Mouse (Mus musculus) erythroblast, embryonic 14.5 days (primary cell): Measurements from ENCODE around the gene Aco2. TPM values are rescaled to one million over a fixed set of nuclear protein-coding genes. Genes with fewer than 3 reads are reported as not detected.
"Not testable (repeated sequence)": the region's sequence is repeated elsewhere in the genome, so short reads cannot be mapped to it uniquely, and the experiment has no call there.

Experiments
- H3K27me3 ChIP-seq: 2 replicates; pipeline ENCODE4 v1.6.1; 2012; ENCODE audit warnings: inconsistent platforms; ENCODE audit not compliant: control insufficient read depth
- H3K36me3 ChIP-seq: 2 replicates; pipeline ENCODE4 v1.6.1; 2012; ENCODE audit warnings: mild to moderate bottlenecking, inconsistent platforms; ENCODE audit not compliant: control insufficient read depth
- H3K4me1 ChIP-seq: 2 replicates; pipeline ENCODE4 v1.6.1; 2012; ENCODE audit warnings: inconsistent platforms; ENCODE audit not compliant: control insufficient read depth
- H3K4me3 ChIP-seq: replicated peaks from 2 replicates; pipeline ENCODE3; 2012; ENCODE audit warnings: moderate library complexity, mild to moderate bottlenecking, inconsistent platforms
- H3K9me3 ChIP-seq: 2 replicates; pipeline ENCODE4 v1.6.1; 2012; ENCODE audit warnings: low read length, inconsistent platforms, mixed read lengths; ENCODE audit not compliant: control insufficient read depth
- GATA1 ChIP-seq: IDR thresholded peaks from 2 replicates; pipeline ENCODE4 v1.6.1; 2012; ENCODE audit warnings: low read length, inconsistent platforms, mixed read lengths
- TAL1 ChIP-seq: IDR thresholded peaks from 3 replicates; pipeline ENCODE4 v1.6.1; 2012; ENCODE audit warnings: low read length, inconsistent platforms, mixed read lengths
- polyA plus RNA-seq: library from polyadenylated mRNA; stranded (reverse); fragments of >175 nt; gene quantifications from 2 replicates; pipeline ENCODE4 v1.2.3, GENCODE M21; 2012

The Aco2 gene
- polyA plus RNA-seq, 1 experiment = 19.1 TPM

GRCm38 (mm10) chr15:81889175-81889574 lies 17.1 kb downstream of the Aco2 start:
- peaks cover 60% of the 10 kb centered on the region for H3K4me1 ChIP-seq
- H3K36me3 ChIP-seq = peaks cover 85% of the 10 kb centered on the region

GRCm38 (mm10) chr15:81891140-81891802 lies 19.2 kb downstream of the Aco2 start:
- Histone ChIP-seq H3K9me3 (no peaks in the 10 kb centered on the region), H3K27me3 (no peaks in the 10 kb centered on the region), H3K4me1 (peaks cover 62% of the 10 kb centered on the region), H3K4me3 (peak overlapping the region; percentile 5), H3K36me3 (peaks cover 92% of the 10 kb centered on the region)
- no peak for TF ChIP-seq GATA1
- no peak for TF ChIP-seq TAL1

More at GRCm38 (mm10) chr15:81889175-81889574, 17.1 kb downstream of the Aco2 start:
- H3K4me3 ChIP-seq = no peak overlapping the region
- H3K27me3 ChIP-seq = no peaks in the 10 kb centered on the region
- no peak for TF ChIP-seq GATA1
- no peak for TF ChIP-seq TAL1
- H3K9me3 ChIP-seq = no peaks in the 10 kb centered on the region

GRCm38 (mm10) chr15:81891822-81892580 lies 19.9 kb downstream of the Aco2 start:
- Histone ChIP-seq H3K36me3 (peaks cover 93% of the 10 kb centered on the region), H3K27me3 (no peaks in the 10 kb centered on the region), H3K4me3 (peak overlapping the region; percentile 35)

GRCm38 (mm10) chr15:81894002-81894401 lies 21.9 kb downstream of the Aco2 start:
- TF ChIP-seq GATA1 = no peak
- TF ChIP-seq TAL1 = no peak
- Histone ChIP-seq H3K9me3 (no peaks in the 10 kb centered on the region), H3K4me3 (no peak overlapping the region), H3K4me1 (peaks cover 52% of the 10 kb centered on the region), H3K36me3 (peaks cover 94% of the 10 kb centered on the region), H3K27me3 (no peaks in the 10 kb centered on the region)

More at GRCm38 (mm10) chr15:81891822-81892580, 19.9 kb downstream of the Aco2 start:
- TF ChIP-seq TAL1 = no peak
- no peak for TF ChIP-seq GATA1
- H3K4me1 ChIP-seq = peaks cover 60% of the 10 kb centered on the region
- H3K9me3 ChIP-seq = no peaks in the 10 kb centered on the region

- Histone ChIP-seq H3K36me3 (peaks cover 92% of the 10 kb centered on the region), H3K27me3 (no peaks in the 10 kb centered on the region), H3K4me3 (no peak overlapping the region), H3K9me3 (no peaks in the 10 kb centered on the region), H3K4me1 (peaks cover 29% of the 10 kb centered on the region)
- TF ChIP-seq TAL1 (no peak), GATA1 (no peak)
These were observed 24.3 kb downstream of the Aco2 start for GRCm38 (mm10) chr15:81896407-81896806.

GRCm38 (mm10) chr15:81897607-81898285 lies 25.6 kb downstream of the Aco2 start:
- H3K36me3 ChIP-seq = peaks cover 94% of the 10 kb centered on the region
- TF ChIP-seq TAL1 = no peak
- TF ChIP-seq GATA1 = no peak
- no peaks in the 10 kb centered on the region for H3K27me3 ChIP-seq

GRCm38 (mm10) chr15:81898751-81899150 lies 26.6 kb downstream of the Aco2 start:
- Histone ChIP-seq H3K4me3 (no peak overlapping the region), H3K36me3 (peaks cover 95% of the 10 kb centered on the region), H3K4me1 (peaks cover 9% of the 10 kb centered on the region), H3K9me3 (no peaks in the 10 kb centered on the region), H3K27me3 (no peaks in the 10 kb centered on the region)
- TF ChIP-seq TAL1 (no peak), GATA1 (no peak)

More at GRCm38 (mm10) chr15:81897607-81898285, 25.6 kb downstream of the Aco2 start:
- no peak overlapping the region for H3K4me3 ChIP-seq
- H3K4me1 ChIP-seq = peaks cover 16% of the 10 kb centered on the region
- no peaks in the 10 kb centered on the region for H3K9me3 ChIP-seq

- Histone ChIP-seq H3K4me1 (no peaks in the 10 kb centered on the region), H3K36me3 (peaks cover 99% of the 10 kb centered on the region), H3K9me3 (no peaks in the 10 kb centered on the region), H3K27me3 (no peaks in the 10 kb centered on the region), H3K4me3 (no peak overlapping the region)
- TF ChIP-seq TAL1 (no peak), GATA1 (no peak)
These were observed 32.8 kb downstream of the Aco2 start for GRCm38 (mm10) chr15:81904939-81905338.

- no peak for TF ChIP-seq GATA1
- no peak overlapping the region for H3K4me3 ChIP-seq
- H3K4me1 ChIP-seq = no peaks in the 10 kb centered on the region; the same call in 1 of the 2 replicates
- H3K9me3 ChIP-seq = no peaks in the 10 kb centered on the region
- H3K27me3 ChIP-seq = no peaks in the 10 kb centered on the region
- H3K36me3 ChIP-seq = peaks cover 98% of the 10 kb centered on the region
These were observed 35.8 kb downstream of the Aco2 start for GRCm38 (mm10) chr15:81907953-81908352.

GRCm38 (mm10) chr15:81908767-81909166 lies 36.7 kb downstream of the Aco2 start:
- H3K27me3 ChIP-seq, H3K4me1 ChIP-seq, H3K4me3 ChIP-seq, H3K9me3 ChIP-seq: not testable (repeated sequence)
- H3K36me3 ChIP-seq = peaks cover 98% of the 10 kb centered on the region
